Mouse (Mus musculus) erythroblast, embryonic 14.5 days (primary cell): ENCODE measurements around the gene Uqcc1. TPM values are rescaled to one million over a fixed set of nuclear protein-coding genes. Genes with fewer than 3 reads are reported as not detected.
"Not testable (repeated sequence)": the region's sequence is repeated elsewhere in the genome, so short reads cannot be mapped to it uniquely, and the experiment has no call there.

Experiments used
- H3K27me3 ChIP-seq: 2 replicates; pipeline ENCODE4 v1.6.1; 2012; ENCODE audit warnings: inconsistent platforms; ENCODE audit not compliant: control insufficient read depth
- H3K36me3 ChIP-seq: 2 replicates; pipeline ENCODE4 v1.6.1; 2012; ENCODE audit warnings: mild to moderate bottlenecking, inconsistent platforms; ENCODE audit not compliant: control insufficient read depth
- H3K4me1 ChIP-seq: 2 replicates; pipeline ENCODE4 v1.6.1; 2012; ENCODE audit warnings: inconsistent platforms; ENCODE audit not compliant: control insufficient read depth
- H3K4me3 ChIP-seq: replicated peaks from 2 replicates; pipeline ENCODE3; 2012; ENCODE audit warnings: moderate library complexity, mild to moderate bottlenecking, inconsistent platforms
- H3K9me3 ChIP-seq: 2 replicates; pipeline ENCODE4 v1.6.1; 2012; ENCODE audit warnings: low read length, inconsistent platforms, mixed read lengths; ENCODE audit not compliant: control insufficient read depth
- GATA1 ChIP-seq: IDR thresholded peaks from 2 replicates; pipeline ENCODE4 v1.6.1; 2012; ENCODE audit warnings: low read length, inconsistent platforms, mixed read lengths
- TAL1 ChIP-seq: IDR thresholded peaks from 3 replicates; pipeline ENCODE4 v1.6.1; 2012; ENCODE audit warnings: low read length, inconsistent platforms, mixed read lengths
- polyA plus RNA-seq: library from polyadenylated mRNA; stranded (reverse); fragments of >175 nt; gene quantifications from 2 replicates; pipeline ENCODE4 v1.2.3, GENCODE M21; 2012

The Uqcc1 gene
- polyA plus RNA-seq, 1 experiment: 0.47 TPM

- H3K9me3 ChIP-seq: no peaks in the 10 kb centered on the region
- H3K4me3 ChIP-seq: no peak overlapping the region
- H3K27me3 ChIP-seq: no peaks in the 10 kb centered on the region
- H3K36me3 ChIP-seq: peaks cover 76% of the 10 kb centered on the region
- no peak for TF ChIP-seq TAL1
- no peak for TF ChIP-seq GATA1
- peaks cover 2% of the 10 kb centered on the region; the same call in 1 of the 2 replicates for H3K4me1 ChIP-seq
These were observed 80.6 kb downstream of the Uqcc1 start for GRCm38 (mm10) chr2:155849464-155849863.

GRCm38 (mm10) chr2:155848291-155848690 lies 81.8 kb downstream of the Uqcc1 start:
- H3K4me1 ChIP-seq: peaks cover 2% of the 10 kb centered on the region; the same call in 1 of the 2 replicates
- H3K9me3 ChIP-seq: no peaks in the 10 kb centered on the region
- peaks cover 67% of the 10 kb centered on the region for H3K36me3 ChIP-seq
- no peak for TF ChIP-seq GATA1
- no peak for TF ChIP-seq TAL1
- no peaks in the 10 kb centered on the region for H3K27me3 ChIP-seq
- H3K4me3 ChIP-seq: no peak overlapping the region

GRCm38 (mm10) chr2:155846930-155847329 lies 83.2 kb downstream of the Uqcc1 start:
- H3K36me3 ChIP-seq: peaks cover 58% of the 10 kb centered on the region
- no peak overlapping the region for H3K4me3 ChIP-seq
- peaks cover 2% of the 10 kb centered on the region; the same call in 1 of the 2 replicates for H3K4me1 ChIP-seq
- no peaks in the 10 kb centered on the region for H3K9me3 ChIP-seq
- no peak for TF ChIP-seq GATA1
- TF ChIP-seq TAL1: no peak
- H3K27me3 ChIP-seq: no peaks in the 10 kb centered on the region

- Histone ChIP-seq H3K4me1 (peaks cover 2% of the 10 kb centered on the region; the same call in 1 of the 2 replicates), H3K9me3 (no peaks in the 10 kb centered on the region), H3K4me3 (no peak overlapping the region), H3K36me3 (no peaks in the 10 kb centered on the region), H3K27me3 (peaks cover 7% of the 10 kb centered on the region)
- TF ChIP-seq GATA1: no peak
- TF ChIP-seq TAL1: no peak
These were observed 91.1 kb downstream of the Uqcc1 start for GRCm38 (mm10) chr2:155838961-155839360.

GRCm38 (mm10) chr2:155837961-155838360 lies 92.1 kb downstream of the Uqcc1 start:
- Histone ChIP-seq H3K4me1 (peaks cover 2% of the 10 kb centered on the region; the same call in 1 of the 2 replicates), H3K4me3 (no peak overlapping the region), H3K9me3 (no peaks in the 10 kb centered on the region), H3K36me3 (no peaks in the 10 kb centered on the region), H3K27me3 (peaks cover 8% of the 10 kb centered on the region)
- no peak for TF ChIP-seq TAL1
- TF ChIP-seq GATA1: no peak

- Histone ChIP-seq H3K4me3 (no peak within 1 kb of the TSS), H3K4me1 (peaks cover 2% of the 10 kb centered on the region; the same call in 1 of the 2 replicates), H3K9me3 (no peaks in the 10 kb centered on the region), H3K36me3 (no peaks in the 10 kb centered on the region), H3K27me3 (peaks cover 5% of the 10 kb centered on the region)
- TF ChIP-seq TAL1: no peak
- no peak for TF ChIP-seq GATA1
These were observed 95.4 kb downstream of the Uqcc1 start, which contains the start of gene Fam83c for GRCm38 (mm10) chr2:155834732-155835131. Gene Fam83c, minus strand, starts transcription at chr2:155834854.

- H3K4me1 ChIP-seq: peaks cover 10% of the 10 kb centered on the region
- H3K4me3 ChIP-seq, H3K27me3 ChIP-seq, H3K36me3 ChIP-seq, H3K9me3 ChIP-seq: not testable (repeated sequence)
These were observed 98.0 kb downstream of the Uqcc1 start for GRCm38 (mm10) chr2:155832087-155832486.

GRCm38 (mm10) chr2:155831302-155831701 lies 98.8 kb downstream of the Uqcc1 start:
- no peak overlapping the region for H3K4me3 ChIP-seq
- H3K9me3 ChIP-seq: no peaks in the 10 kb centered on the region
- H3K4me1 ChIP-seq: peaks cover 15% of the 10 kb centered on the region
- peaks cover 5% of the 10 kb centered on the region for H3K27me3 ChIP-seq
- no peaks in the 10 kb centered on the region for H3K36me3 ChIP-seq
- TF ChIP-seq TAL1 (no peak), GATA1 (no peak)

- TF ChIP-seq GATA1: no peak
- no peak for TF ChIP-seq TAL1
These were observed 99.3 kb downstream of the Uqcc1 start for GRCm38 (mm10) chr2:155830841-155831240.

GRCm38 (mm10) chr2:155826630-155827424 lies 103.3 kb downstream of the Uqcc1 start, which contains the start of gene Eif6:
Gene Eif6, minus strand, starts transcription at chr2:155826925.
- Histone ChIP-seq H3K9me3 (no peaks in the 10 kb centered on the region), H3K36me3 (peaks cover 25% of the 10 kb centered on the region)
- TF ChIP-seq GATA1 (no peak), TAL1 (no peak)

More at GRCm38 (mm10) chr2:155830841-155831240, 99.3 kb downstream of the Uqcc1 start:
- peaks cover 5% of the 10 kb centered on the region for H3K27me3 ChIP-seq
- no peak overlapping the region for H3K4me3 ChIP-seq
- H3K36me3 ChIP-seq: no peaks in the 10 kb centered on the region
- no peaks in the 10 kb centered on the region for H3K9me3 ChIP-seq
- peaks cover 18% of the 10 kb centered on the region for H3K4me1 ChIP-seq

More at GRCm38 (mm10) chr2:155826630-155827424, 103.3 kb downstream of the Uqcc1 start, which contains the start of gene Eif6:
- no peaks in the 10 kb centered on the region; the same call in 1 of the 2 replicates for H3K27me3 ChIP-seq
- H3K4me1 ChIP-seq: peaks cover 32% of the 10 kb centered on the region
- H3K4me3 ChIP-seq: peak within 1 kb of the TSS; percentile 88
